Mouse (Mus musculus): ENCODE data around the gene Ydjc.
A peak's percentile ranks its signal among the peaks of the same experiment; 100 is the strongest.

Ydjc gene

GRCm38 (mm10) chr16:17144339-17144738, at the start of gene Ydjc:
TSS of gene Ydjc (plus strand) at chr16:17144621.
- no peak for DNase-seq

- no peak for DNase-seq
Observed at GRCm38 (mm10) chr16:17096938-17097337, 47.5 kb upstream of the Ydjc start.

- DNase-seq, result no peak
Observed at GRCm38 (mm10) chr16:17102630-17103220, 41.7 kb upstream of the Ydjc start.

GRCm38 (mm10) chr16:17104600-17104999, 39.8 kb upstream of the Ydjc start:
- DNase-seq, result no peak

- DNase-seq, result peak; percentile 48 to 60
Observed at GRCm38 (mm10) chr16:17110771-17111743, 33.4 kb upstream of the Ydjc start, which contains the start of gene Ppil2. TSS of gene Ppil2 (minus strand) at chr16:17111257.

GRCm38 (mm10) chr16:17117309-17117799, 27.1 kb upstream of the Ydjc start:
- DNase-seq, result no peak

- DNase-seq, result no peak
Observed at GRCm38 (mm10) chr16:17121569-17121968, 22.9 kb upstream of the Ydjc start.

- no peak for DNase-seq
Observed at GRCm38 (mm10) chr16:17124119-17124870, 20.1 kb upstream of the Ydjc start.

GRCm38 (mm10) chr16:17124871-17125520, 19.4 kb upstream of the Ydjc start, which contains the start of gene 2610318N02Rik:
TSS of gene 2610318N02Rik (minus strand) at chr16:17125167.
- peak; percentile 56 to 59 for DNase-seq

GRCm38 (mm10) chr16:17127292-17127691, 17.1 kb upstream of the Ydjc start:
- DNase-seq, result peak in 1 of 2 experiments; percentile 42

- peak in 1 of 2 experiments; percentile 34 for DNase-seq
Observed at GRCm38 (mm10) chr16:17131191-17132088, 13.0 kb upstream of the Ydjc start.

GRCm38 (mm10) chr16:17132089-17132905, 12.1 kb upstream of the Ydjc start, which contains the start of gene Sdf2l1:
TSS of gene Sdf2l1 (minus strand) at chr16:17132383.
- DNase-seq, result peak; percentile 88 to 97

GRCm38 (mm10) chr16:17132906-17133200, 11.6 kb upstream of the Ydjc start:
- DNase-seq, result no peak

GRCm38 (mm10) chr16:17137355-17137754, 7.1 kb upstream of the Ydjc start:
- DNase-seq, result no peak

- DNase-seq, result peak; percentile 47 to 68
Observed at GRCm38 (mm10) chr16:17146772-17147235, 2.4 kb downstream of the Ydjc start, which contains the start of gene Ccdc116. TSS of gene Ccdc116 (minus strand) at chr16:17147229.

GRCm38 (mm10) chr16:17147391-17147929, 3.0 kb downstream of the Ydjc start:
- peak in 1 of 2 experiments; percentile 24 for DNase-seq

GRCm38 (mm10) chr16:17148084-17148483, 3.7 kb downstream of the Ydjc start:
- peak in 1 of 2 experiments; percentile 22 for DNase-seq

GRCm38 (mm10) chr16:17150520-17151258, 6.3 kb downstream of the Ydjc start:
- DNase-seq, result no peak

- no peak for DNase-seq
Observed at GRCm38 (mm10) chr16:17151874-17152273, 7.5 kb downstream of the Ydjc start.

Data from spleen, adult 18-20 months (tissue).